In genomic region chr2:32537360-32537905, GRCm38 (mm10) we compare ENCODE assay signal across 8 mouse cellular contexts. TPM values are rescaled to one million over a fixed set of nuclear protein-coding genes. Genes with fewer than 3 reads are reported as not detected.
DNase-seq lines count a peak whose midpoint lies in the region; ATAC-seq and TF ChIP-seq lines count a peak whose summit lies in the region.

No protein-coding gene starts in this region.

- peak; percentile 83 for DNase-seq in heart, embryonic 10.5 days (ENCODE audit: low spot score)
- DNase-seq in heart, postnatal 25 days (ENCODE audit: low spot score), result no peak
- peak; percentile 23 for DNase-seq in hindbrain, postnatal 0 days (ENCODE audit: low spot score)
- peak; percentile 34 for DNase-seq in retina, embryonic 14.5 days (ENCODE audit: low spot score)
- no peak for DNase-seq in layer of hippocampus, adult 8-10 months (ENCODE audit: low spot score in 2 of 2)

- 0 out of 2 replicates have a peak, but pooled peaks cover 2% of the 10 kb centered on the region for H3K36me3 ChIP-seq in heart, embryonic 10.5 days
- no peaks in the 10 kb centered on the region for H3K36me3 ChIP-seq in embryonic facial prominence, embryonic 12.5 days
- no peaks in the 10 kb centered on the region for H3K36me3 ChIP-seq in hindbrain, postnatal 0 days (ENCODE audit: insufficient read depth, low read length)
- H3K36me3 ChIP-seq in liver, embryonic 15.5 days (replicated peaks), result no peaks in the 10 kb centered on the region

- 8% methylated on average over 9 of the region's 9 CpGs for WGBS in heart, embryonic 10.5 days
- WGBS in embryonic facial prominence, embryonic 12.5 days, result 7% methylated on average over 9 of the region's 9 CpGs
- WGBS in hindbrain, postnatal 0 days, result 9% methylated on average over 9 of the region's 9 CpGs
- WGBS in liver, embryonic 15.5 days (ENCODE audit: insufficient replicate concordance), result 5% methylated on average over 9 of the region's 9 CpGs

- ATAC-seq in embryonic facial prominence, embryonic 12.5 days (ENCODE audit: insufficient number of reproducible peaks, insufficient read depth, low FRiP score, low TSS enrichment), result no peak
- no peak for ATAC-seq in hindbrain, postnatal 0 days
- ATAC-seq in liver, embryonic 15.5 days (ENCODE audit: insufficient read depth), result no peak
- ATAC-seq in inflammation-experienced regulatory T-cells, adult 6 months, result no peak

- peaks cover 68% of the 10 kb centered on the region for H3K4me1 ChIP-seq in heart, embryonic 10.5 days
- peaks cover 54% of the 10 kb centered on the region for H3K4me1 ChIP-seq in embryonic facial prominence, embryonic 12.5 days
- peaks cover 27% of the 10 kb centered on the region for H3K4me1 ChIP-seq in hindbrain, postnatal 0 days (ENCODE audit: insufficient read depth, low read length)
- H3K4me1 ChIP-seq in liver, embryonic 15.5 days (replicated peaks), result peaks cover 38% of the 10 kb centered on the region

- TF ChIP-seq CTCF in hindbrain, postnatal 0 days (IDR thresholded peaks at IDR 0.05; ENCODE audit: low read depth), result no peak

- peak overlapping the region; percentile 88 for H3K4me3 ChIP-seq in heart, embryonic 10.5 days
- H3K4me3 ChIP-seq in embryonic facial prominence, embryonic 12.5 days, result peak overlapping the region; percentile 79
- H3K4me3 ChIP-seq in hindbrain, postnatal 0 days (ENCODE audit: low read length), result peak overlapping the region; percentile 97
- H3K4me3 ChIP-seq in liver, embryonic 15.5 days (replicated peaks), result peak overlapping the region; percentile 78

- peak overlapping the region; percentile 81 for H3K9ac ChIP-seq in embryonic facial prominence, embryonic 12.5 days
- peak overlapping the region; percentile 99 for H3K9ac ChIP-seq in hindbrain, postnatal 0 days (replicated peaks; ENCODE audit: low read length)
- no peak overlapping the region for H3K9ac ChIP-seq in liver, embryonic 15.5 days

- no peaks in the 10 kb centered on the region for H3K9me3 ChIP-seq in heart, embryonic 10.5 days
- H3K9me3 ChIP-seq in embryonic facial prominence, embryonic 12.5 days, result no peaks in the 10 kb centered on the region
- H3K9me3 ChIP-seq in hindbrain, postnatal 0 days (ENCODE audit: low read length), result no peaks in the 10 kb centered on the region
- no peaks in the 10 kb centered on the region for H3K9me3 ChIP-seq in liver, embryonic 15.5 days (replicated peaks)

- no peaks in the 10 kb centered on the region for H3K27me3 ChIP-seq in heart, embryonic 10.5 days (ENCODE audit: insufficient read depth, poor library complexity, severe bottlenecking)
- no peaks in the 10 kb centered on the region for H3K27me3 ChIP-seq in embryonic facial prominence, embryonic 12.5 days
- H3K27me3 ChIP-seq in hindbrain, postnatal 0 days (ENCODE audit: insufficient read depth, low read length), result no peaks in the 10 kb centered on the region
- peaks cover 67% of the 10 kb centered on the region for H3K27me3 ChIP-seq in liver, embryonic 15.5 days

- H3K4me2 ChIP-seq in embryonic facial prominence, embryonic 12.5 days (replicated peaks), result peak overlapping the region; percentile 90
- peak overlapping the region; percentile 74 for H3K4me2 ChIP-seq in hindbrain, postnatal 0 days (ENCODE audit: low read depth, low read length)
- H3K4me2 ChIP-seq in liver, embryonic 15.5 days, result peak overlapping the region; percentile 100

- peak overlapping the region; percentile 89 for H3K27ac ChIP-seq in heart, embryonic 10.5 days
- peak overlapping the region; percentile 69 for H3K27ac ChIP-seq in embryonic facial prominence, embryonic 12.5 days
- peak overlapping the region; percentile 94; the same call in 1 of the 2 replicates for H3K27ac ChIP-seq in hindbrain, postnatal 0 days
- peak overlapping the region; percentile 64 for H3K27ac ChIP-seq in liver, embryonic 15.5 days (replicated peaks)

- intact Hi-C loops in heart, postnatal 25 days (cut with DNase I), result no loop called here

RNA-seq across cellular contexts. Expression of gene Fam102a, which starts 2.3 kb away (rescaled TPM):
- 5.9 and 8.3 TPM in 2 replicates for polyA plus RNA-seq in heart, embryonic 10.5 days (2016; fragmentation: Nextera tagmentation; extraction: Ambion mirVana)
- 1 to 10 TPM; 7.8 to 9.2 TPM for total RNA-seq in heart, postnatal 25 days (2021)
- 14.2 and 17.0 TPM in 2 replicates for polyA plus RNA-seq in embryonic facial prominence, embryonic 12.5 days (2016; fragmentation: Nextera tagmentation; extraction: Ambion mirVana)
- total RNA-seq in hindbrain, postnatal 0 days (2014; rRNA removed), result 23.6 and 25.4 TPM in 2 replicates
- 7.9 and 8.2 TPM in 2 replicates for polyA plus RNA-seq in hindbrain, postnatal 0 days (2015; fragmentation: Nextera tagmentation; extraction: Ambion mirVana)
- 1.3 and 2.2 TPM in 2 replicates for polyA plus RNA-seq in liver, embryonic 15.5 days (2015; fragmentation: Nextera tagmentation; extraction: Ambion mirVana)
- 10 to 100 TPM; 69.9 to 81.1 (median 75.7) TPM for total RNA-seq in layer of hippocampus, adult 8-10 months (2022)
- polyA plus RNA-seq in inflammation-experienced regulatory T-cells, adult 6 months (2017; shearing (Covaris generic)), result 10 to 100 TPM; 40.7 to 52.4 (median 50.7) TPM

RNA-seq across cellular contexts. Expression of gene Dpm2, which starts 33.2 kb away (rescaled TPM):
- 87.4 and 92.5 TPM in 2 replicates for polyA plus RNA-seq in heart, embryonic 10.5 days (2016; fragmentation: Nextera tagmentation; extraction: Ambion mirVana)
- 10 to 100 TPM; 18.6 to 23.3 TPM for total RNA-seq in heart, postnatal 25 days (2021)
- 110 and 113 TPM in 2 replicates for polyA plus RNA-seq in embryonic facial prominence, embryonic 12.5 days (2016; fragmentation: Nextera tagmentation; extraction: Ambion mirVana)
- total RNA-seq in hindbrain, postnatal 0 days (2014; rRNA removed), result 64.1 and 70.8 TPM in 2 replicates
- polyA plus RNA-seq in hindbrain, postnatal 0 days (2015; fragmentation: Nextera tagmentation; extraction: Ambion mirVana), result 139 and 146 TPM in 2 replicates
- polyA plus RNA-seq in liver, embryonic 15.5 days (2015; fragmentation: Nextera tagmentation; extraction: Ambion mirVana), result 48.2 and 49.0 TPM in 2 replicates
- total RNA-seq in layer of hippocampus, adult 8-10 months (2022), result 10 to 100 TPM; 73.1 to 87.1 (median 74.8) TPM
- polyA plus RNA-seq in inflammation-experienced regulatory T-cells, adult 6 months (2017; shearing (Covaris generic)), result 100 to 1,000 TPM; 126 to 160 (median 144) TPM

RNA-seq across cellular contexts. Expression of gene Pip5kl1, which starts 37.2 kb away (rescaled TPM):
- 0.43 and 1.1 TPM in 2 replicates for polyA plus RNA-seq in heart, embryonic 10.5 days (2016; fragmentation: Nextera tagmentation; extraction: Ambion mirVana)
- not detected for total RNA-seq in heart, postnatal 25 days (2021)
- polyA plus RNA-seq in embryonic facial prominence, embryonic 12.5 days (2016; fragmentation: Nextera tagmentation; extraction: Ambion mirVana), result 2.9 and 3.4 TPM in 2 replicates
- total RNA-seq in hindbrain, postnatal 0 days (2014; rRNA removed), result 15.1 and 35.0 TPM in 2 replicates
- polyA plus RNA-seq in hindbrain, postnatal 0 days (2015; fragmentation: Nextera tagmentation; extraction: Ambion mirVana), result 16.7 and 19.1 TPM in 2 replicates
- 0.22 TPM in 1 of 2 replicates, not detected in the other for polyA plus RNA-seq in liver, embryonic 15.5 days (2015; fragmentation: Nextera tagmentation; extraction: Ambion mirVana)
- 1 to 10 TPM; 4.0 to 5.2 (median 4.5) TPM for total RNA-seq in layer of hippocampus, adult 8-10 months (2022)
- not detected for polyA plus RNA-seq in inflammation-experienced regulatory T-cells, adult 6 months (2017; shearing (Covaris generic))

RNA-seq across cellular contexts. Expression of gene 9430097D07Rik, which starts 38.1 kb away (rescaled TPM):
- 0.09 and 0.15 TPM in 2 replicates for polyA plus RNA-seq in heart, embryonic 10.5 days (2016; fragmentation: Nextera tagmentation; extraction: Ambion mirVana)
- total RNA-seq in heart, postnatal 25 days (2021), result not detected
- polyA plus RNA-seq in embryonic facial prominence, embryonic 12.5 days (2016; fragmentation: Nextera tagmentation; extraction: Ambion mirVana), result 0.29 TPM in 1 of 2 replicates, not detected in the other
- total RNA-seq in hindbrain, postnatal 0 days (2014; rRNA removed), result 0.21 and 0.83 TPM in 2 replicates
- 0.73 and 0.76 TPM in 2 replicates for polyA plus RNA-seq in hindbrain, postnatal 0 days (2015; fragmentation: Nextera tagmentation; extraction: Ambion mirVana)
- not detected in 2 replicates for polyA plus RNA-seq in liver, embryonic 15.5 days (2015; fragmentation: Nextera tagmentation; extraction: Ambion mirVana)
- under 1 TPM; 0.23 to 0.74 (median 0.40) TPM for total RNA-seq in layer of hippocampus, adult 8-10 months (2022)
- polyA plus RNA-seq in inflammation-experienced regulatory T-cells, adult 6 months (2017; shearing (Covaris generic)), result under 1 TPM in 1 of 3 experiments, not detected in 2; 0.31 TPM

RNA-seq across cellular contexts. Expression of gene St6galnac4, which starts 49.5 kb away (rescaled TPM):
- polyA plus RNA-seq in heart, embryonic 10.5 days (2016; fragmentation: Nextera tagmentation; extraction: Ambion mirVana), result 39.8 and 49.0 TPM in 2 replicates
- total RNA-seq in heart, postnatal 25 days (2021), result 10 to 100 TPM; 17.7 to 21.4 TPM
- polyA plus RNA-seq in embryonic facial prominence, embryonic 12.5 days (2016; fragmentation: Nextera tagmentation; extraction: Ambion mirVana), result 32.7 and 36.5 TPM in 2 replicates
- total RNA-seq in hindbrain, postnatal 0 days (2014; rRNA removed), result 66.9 and 75.7 TPM in 2 replicates
- polyA plus RNA-seq in hindbrain, postnatal 0 days (2015; fragmentation: Nextera tagmentation; extraction: Ambion mirVana), result 45.6 and 47.5 TPM in 2 replicates
- 7.9 and 8.5 TPM in 2 replicates for polyA plus RNA-seq in liver, embryonic 15.5 days (2015; fragmentation: Nextera tagmentation; extraction: Ambion mirVana)
- 10 to 100 TPM; 36.1 to 48.6 (median 40.3) TPM for total RNA-seq in layer of hippocampus, adult 8-10 months (2022)
- 10 to 100 TPM; 31.5 to 42.6 (median 33.5) TPM for polyA plus RNA-seq in inflammation-experienced regulatory T-cells, adult 6 months (2017; shearing (Covaris generic))

Comparison
In these comparisons a context has a peak if more than half of its experiments do, and no peak if none do; other contexts are left out.
1. DNase-seq: peak in heart, embryonic 10.5 days (single experiment), hindbrain, postnatal 0 days (single experiment) and retina, embryonic 14.5 days (single experiment); none in heart, postnatal 25 days (single experiment) and layer of hippocampus, adult 8-10 months (0 of 2).
2. Peak in every context shown above with its lines, with median percentiles within 50 percentile points of each other: H3K27ac ChIP-seq, H3K4me3 ChIP-seq and H3K4me2 ChIP-seq.